Mouse (Mus musculus): Measurements from ENCODE around the gene Spata21. TPM values are rescaled to one million over a fixed set of nuclear protein-coding genes. Genes with fewer than 3 reads are reported as not detected.
A peak's percentile ranks its signal among the peaks of the same experiment; 100 is the strongest.

The Spata21 gene
- polyA plus RNA-seq, 1 experiment from 2014 or later = 0.25 TPM

DNA sequence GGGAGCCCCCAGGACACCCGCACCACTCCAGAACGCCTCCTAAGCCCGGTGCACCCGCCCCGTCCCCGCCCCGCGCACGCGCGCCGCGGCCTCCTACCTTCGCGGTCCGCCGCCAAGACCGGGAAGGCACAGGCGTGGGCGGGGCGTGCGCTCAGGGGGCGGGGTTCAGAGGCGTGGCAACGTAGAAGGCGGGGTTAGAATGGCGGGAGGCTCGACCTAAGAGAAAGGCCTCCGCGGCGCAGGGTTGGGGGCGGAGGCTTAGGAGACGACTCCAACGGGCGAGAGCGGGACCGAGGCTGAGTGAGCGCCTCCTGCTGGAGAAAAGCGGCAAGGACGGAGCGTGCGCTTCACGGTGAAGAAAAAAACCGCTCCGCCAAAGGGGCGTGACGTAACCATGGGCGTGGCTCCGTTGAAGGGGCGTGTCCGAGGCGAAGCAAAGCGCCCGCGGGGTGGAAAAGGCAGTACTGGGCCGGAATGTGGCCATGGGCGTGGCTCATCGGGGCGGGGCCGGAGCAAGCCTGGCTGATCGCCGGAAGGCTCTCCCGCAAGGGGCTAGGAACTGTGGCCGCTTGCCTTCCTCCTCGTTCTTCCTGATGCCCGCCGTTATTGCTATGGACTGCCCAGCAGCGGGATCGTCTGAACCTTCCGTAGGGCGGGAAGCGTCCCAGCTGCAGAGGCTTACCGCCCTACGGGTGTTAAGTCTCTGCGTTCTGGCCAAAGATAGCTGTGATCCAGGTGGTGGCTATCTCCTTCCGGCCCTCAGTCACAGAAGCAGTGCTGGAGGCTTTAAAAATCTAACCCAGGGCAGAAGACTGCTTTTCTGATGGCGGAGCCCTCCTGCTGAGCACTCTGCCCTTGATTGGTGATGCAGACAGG, 27.5 kb upstream of the Spata21 start, which contains the start of gene Crocc:
Crocc (minus strand) TSS at position 125 of the 876 bp plus-strand sequence.
- ATAC-seq (ENCODE audit: low FRiP score, low read depth) = peak; percentile 93
- peaks cover 18% of the 10 kb centered on the region for H3K36me3 ChIP-seq
- peak within 1 kb of the TSS; percentile 90 for H3K27ac ChIP-seq
- no peaks in the 10 kb centered on the region for H3K9me3 ChIP-seq
- peaks cover 18% of the 10 kb centered on the region for H3K4me1 ChIP-seq
- no peaks in the 10 kb centered on the region for H3K27me3 ChIP-seq (replicated peaks)
- peak within 1 kb of the TSS; percentile 79 for H3K9ac ChIP-seq
- WGBS = under 1% methylated on average over 77 of the region's 77 CpGs
- peak within 1 kb of the TSS; percentile 63 for H3K4me3 ChIP-seq
- peak within 1 kb of the TSS; percentile 85 for H3K4me2 ChIP-seq (replicated peaks)

DNA sequence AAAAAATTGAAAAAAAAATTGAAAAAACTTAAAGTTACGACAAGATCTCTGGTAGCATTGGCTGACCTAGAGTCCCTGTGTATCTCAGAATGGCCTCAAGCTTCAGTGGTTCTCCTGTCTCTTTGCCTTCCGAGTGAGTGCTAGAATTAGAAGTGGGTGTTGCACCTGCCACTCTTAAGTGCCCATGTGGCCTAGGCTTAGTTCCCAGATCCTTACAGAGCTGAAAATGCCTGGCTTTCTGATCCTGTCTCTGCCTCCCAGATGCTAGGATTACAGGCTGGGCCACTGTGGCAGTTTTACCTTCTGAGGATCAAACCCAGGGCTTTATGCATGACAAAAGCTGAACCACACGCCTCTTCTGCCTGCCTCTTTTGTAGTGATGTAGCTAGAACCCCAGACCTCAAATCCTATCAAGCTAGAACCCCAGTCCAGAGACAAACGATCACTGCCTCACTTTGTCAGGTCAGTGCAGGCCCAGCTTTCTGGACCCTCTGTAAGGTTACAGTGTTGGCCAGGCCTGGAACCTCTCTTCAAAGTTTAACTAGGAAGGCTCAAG, 24.0 kb upstream of the Spata21 start:
- Histone ChIP-seq H3K9ac (no peak overlapping the region), H3K9me3 (no peaks in the 10 kb centered on the region), H3K4me1 (peaks cover 12% of the 10 kb centered on the region), H3K4me2 (replicated peaks) (no peak overlapping the region), H3K27me3 (replicated peaks) (no peaks in the 10 kb centered on the region), H3K4me3 (no peak overlapping the region), H3K27ac (no peak overlapping the region), H3K36me3 (peaks cover 35% of the 10 kb centered on the region)
- WGBS = 84% methylated on average over 4 of the region's 4 CpGs
- no peak for ATAC-seq (ENCODE audit: low FRiP score, low read depth)

DNA sequence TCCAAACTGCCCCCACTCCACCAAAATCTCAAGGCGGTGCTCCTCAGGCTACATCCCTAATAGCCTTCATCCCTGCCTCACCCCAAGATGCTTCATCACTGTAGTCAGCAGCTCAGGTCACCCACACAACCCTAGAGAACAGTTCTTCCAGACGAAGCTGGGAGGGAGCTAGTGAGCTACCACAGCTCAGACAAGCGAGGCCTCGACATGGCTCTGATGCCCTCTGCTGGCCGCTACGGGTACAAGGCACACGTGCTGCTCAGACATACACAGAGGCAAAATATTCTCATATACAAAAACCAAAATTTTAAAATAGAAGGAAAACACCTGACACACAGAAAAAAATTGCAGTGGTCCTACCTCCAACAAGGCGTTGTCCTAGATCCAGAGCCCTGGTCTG, 23.0 kb upstream of the Spata21 start:
- H3K27ac ChIP-seq = no peak overlapping the region
- H3K4me1 ChIP-seq = 0 out of 2 replicates have a peak, but pooled peaks cover 2% of the 10 kb centered on the region
- H3K27me3 ChIP-seq (replicated peaks) = no peaks in the 10 kb centered on the region
- H3K4me2 ChIP-seq (replicated peaks) = no peak overlapping the region
- no peak overlapping the region for H3K4me3 ChIP-seq
- H3K9ac ChIP-seq = no peak overlapping the region
- 6% methylated on average over 8 of the region's 8 CpGs for WGBS
- no peaks in the 10 kb centered on the region for H3K9me3 ChIP-seq
- ATAC-seq (ENCODE audit: low FRiP score, low read depth) = peak; percentile 11; the same call in 1 of the 2 replicates
- peaks cover 43% of the 10 kb centered on the region for H3K36me3 ChIP-seq

DNA sequence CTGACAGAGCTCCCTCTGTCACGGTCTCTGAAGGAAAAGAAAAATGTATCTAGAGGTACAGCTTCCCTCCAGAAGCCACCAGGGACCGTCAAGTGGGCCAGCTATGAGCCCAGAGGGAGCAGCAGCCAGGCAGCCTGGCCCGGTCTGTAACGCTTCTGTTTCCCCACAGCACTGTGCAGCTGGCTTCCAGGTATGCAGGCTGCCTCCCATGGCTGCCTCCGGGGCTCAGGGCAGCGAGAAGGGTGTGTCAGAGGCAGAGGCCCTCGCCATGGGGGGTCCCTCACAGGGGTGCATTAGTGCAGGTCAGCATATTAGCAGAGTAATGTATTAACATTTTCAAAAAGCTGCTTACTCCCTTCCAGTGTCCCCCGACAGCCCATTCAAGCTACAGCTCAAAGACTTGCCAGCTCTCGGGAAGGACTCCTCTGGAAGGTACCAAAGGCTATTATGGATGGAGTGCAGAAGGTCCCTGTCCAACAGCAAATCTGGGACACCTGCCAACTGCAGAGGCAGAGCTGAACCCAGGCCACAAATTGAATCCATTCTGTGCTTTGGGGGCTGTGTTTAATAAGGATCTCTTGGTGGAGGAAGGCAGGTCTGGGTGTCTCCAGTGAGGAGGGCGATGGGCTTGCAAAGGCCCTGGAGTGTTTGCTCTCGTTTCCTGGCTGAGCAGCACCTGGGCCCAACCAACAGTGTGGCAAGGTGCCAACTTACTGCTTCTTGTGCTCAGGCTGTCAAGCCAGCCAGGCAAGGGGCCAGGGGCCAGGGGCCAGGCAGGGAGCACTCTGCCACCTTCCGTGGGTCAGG, 21.2 kb upstream of the Spata21 start:
- no peak overlapping the region for H3K9ac ChIP-seq
- H3K9me3 ChIP-seq = no peaks in the 10 kb centered on the region
- no peak overlapping the region for H3K27ac ChIP-seq
- no peak for ATAC-seq (ENCODE audit: low FRiP score, low read depth)
- H3K4me2 ChIP-seq (replicated peaks) = no peak overlapping the region
- no peaks in the 10 kb centered on the region for H3K27me3 ChIP-seq (replicated peaks)
- no peak overlapping the region for H3K4me3 ChIP-seq
- 87% methylated on average over 12 of the region's 12 CpGs for WGBS
- H3K4me1 ChIP-seq = no peaks in the 10 kb centered on the region
- H3K36me3 ChIP-seq = peaks cover 60% of the 10 kb centered on the region

DNA sequence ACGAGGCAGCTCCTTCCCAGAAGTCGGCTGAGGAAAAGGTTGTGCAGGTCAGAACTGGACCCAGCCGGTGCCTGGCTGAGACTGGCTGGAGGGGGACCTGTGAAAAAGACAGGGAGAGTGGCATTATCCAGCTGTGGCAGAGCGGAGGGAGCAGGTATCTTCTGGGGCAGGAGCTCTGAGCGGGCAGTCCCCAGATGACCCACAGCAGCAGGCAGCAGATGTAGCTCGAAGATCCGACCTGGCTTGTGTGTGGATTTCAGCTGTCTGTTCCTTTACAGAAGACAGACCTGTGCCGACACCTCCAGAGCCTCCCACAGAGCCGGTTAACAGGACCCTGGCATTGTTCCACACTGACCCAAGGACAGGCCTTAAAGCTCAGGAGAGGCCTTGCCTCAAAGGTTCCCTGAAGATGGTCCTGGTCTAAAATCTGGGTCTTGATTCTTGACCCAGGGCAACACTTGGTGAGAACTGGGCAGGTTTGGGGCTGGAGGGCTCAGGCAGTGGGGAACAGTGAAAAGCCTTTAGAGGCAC, 20.6 kb upstream of the Spata21 start:
- Histone ChIP-seq H3K9ac (no peak overlapping the region), H3K4me3 (no peak overlapping the region), H3K27ac (no peak overlapping the region), H3K4me1 (no peaks in the 10 kb centered on the region), H3K9me3 (no peaks in the 10 kb centered on the region), H3K4me2 (replicated peaks) (no peak overlapping the region), H3K36me3 (peaks cover 67% of the 10 kb centered on the region), H3K27me3 (replicated peaks) (no peaks in the 10 kb centered on the region)
- WGBS = 90% methylated on average over 9 of the region's 9 CpGs
- no peak for ATAC-seq (ENCODE audit: low FRiP score, low read depth)

DNA sequence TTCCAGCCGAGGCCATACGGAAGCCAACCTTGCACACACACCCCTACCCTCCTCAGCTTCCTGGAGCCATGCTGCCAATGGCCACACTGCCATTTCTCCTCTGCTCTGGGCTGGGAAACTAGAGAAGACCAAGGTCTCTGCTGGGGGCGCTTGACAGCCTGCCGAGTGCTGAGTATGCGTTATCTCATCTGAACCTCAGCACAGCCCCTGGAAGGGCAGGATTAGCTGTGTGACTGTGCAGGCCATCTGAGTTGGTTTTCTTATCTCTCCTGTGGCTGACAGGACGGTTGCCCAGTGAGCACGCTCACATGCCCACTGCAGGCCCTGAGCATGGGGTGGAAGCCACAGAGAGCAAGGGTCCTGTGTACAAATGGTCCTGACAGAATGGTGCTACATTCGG, 19.5 kb upstream of the Spata21 start:
- H3K27me3 ChIP-seq (replicated peaks) = no peaks in the 10 kb centered on the region
- no peak overlapping the region for H3K4me3 ChIP-seq
- H3K9me3 ChIP-seq = no peaks in the 10 kb centered on the region
- H3K4me1 ChIP-seq = no peaks in the 10 kb centered on the region
- WGBS = 92% methylated on average over 8 of the region's 8 CpGs
- no peak overlapping the region for H3K9ac ChIP-seq
- H3K36me3 ChIP-seq = peaks cover 78% of the 10 kb centered on the region
- ATAC-seq (ENCODE audit: low FRiP score, low read depth) = no peak
- H3K27ac ChIP-seq = no peak overlapping the region
- no peak overlapping the region for H3K4me2 ChIP-seq (replicated peaks)

DNA sequence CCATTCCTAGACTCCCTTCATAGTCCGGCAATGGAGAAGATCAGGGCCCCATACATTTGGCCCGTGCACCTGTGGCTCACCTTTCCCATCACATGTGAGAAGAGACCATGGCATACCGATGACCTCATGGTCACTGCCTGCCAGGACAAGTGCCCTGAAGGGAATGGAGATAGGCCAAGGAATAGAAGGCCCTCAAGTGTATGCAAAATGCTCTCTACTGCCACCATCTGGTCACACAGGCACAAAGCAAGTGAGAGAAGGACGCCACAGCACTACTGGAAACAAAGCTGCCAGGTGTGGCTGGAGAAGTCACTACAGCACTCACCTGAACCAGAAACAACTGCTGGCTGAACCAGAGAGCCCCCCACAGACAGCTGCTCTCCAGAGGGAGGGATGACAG, 18.4 kb upstream of the Spata21 start:
- WGBS = 59% methylated on average over 4 of the region's 4 CpGs
- Histone ChIP-seq H3K27me3 (replicated peaks) (no peaks in the 10 kb centered on the region), H3K9me3 (no peaks in the 10 kb centered on the region), H3K36me3 (peaks cover 84% of the 10 kb centered on the region), H3K4me3 (no peak overlapping the region), H3K4me1 (no peaks in the 10 kb centered on the region), H3K9ac (no peak overlapping the region), H3K27ac (no peak overlapping the region), H3K4me2 (replicated peaks) (no peak overlapping the region)
- no peak for ATAC-seq (ENCODE audit: low FRiP score, low read depth)

DNA sequence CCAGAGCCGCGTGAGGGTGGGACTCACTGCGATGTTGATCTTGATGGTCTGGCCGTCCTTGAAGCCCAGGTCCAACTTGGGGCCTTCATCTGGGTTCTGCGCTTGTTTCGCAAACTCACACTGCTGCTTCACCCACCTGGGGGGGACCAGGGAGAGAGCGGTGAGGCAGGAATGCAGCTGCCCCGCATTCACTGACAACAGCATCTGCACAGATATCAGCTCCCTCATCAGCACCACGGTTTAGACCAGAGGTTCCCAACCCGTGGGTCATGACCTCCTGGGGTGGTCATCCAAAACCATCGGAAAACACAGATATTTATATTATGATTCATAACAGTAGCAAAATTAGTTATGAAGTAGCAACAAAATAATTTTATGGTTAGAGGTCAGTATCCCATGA, 15.6 kb upstream of the Spata21 start:
- Histone ChIP-seq H3K4me1 (peaks cover 13% of the 10 kb centered on the region), H3K4me3 (no peak overlapping the region), H3K4me2 (replicated peaks) (no peak overlapping the region), H3K27ac (no peak overlapping the region), H3K27me3 (replicated peaks) (no peaks in the 10 kb centered on the region), H3K9me3 (no peaks in the 10 kb centered on the region), H3K9ac (no peak overlapping the region), H3K36me3 (peaks cover 68% of the 10 kb centered on the region)
- no peak for ATAC-seq (ENCODE audit: low FRiP score, low read depth)
- 98% methylated on average over 11 of the region's 11 CpGs for WGBS

DNA sequence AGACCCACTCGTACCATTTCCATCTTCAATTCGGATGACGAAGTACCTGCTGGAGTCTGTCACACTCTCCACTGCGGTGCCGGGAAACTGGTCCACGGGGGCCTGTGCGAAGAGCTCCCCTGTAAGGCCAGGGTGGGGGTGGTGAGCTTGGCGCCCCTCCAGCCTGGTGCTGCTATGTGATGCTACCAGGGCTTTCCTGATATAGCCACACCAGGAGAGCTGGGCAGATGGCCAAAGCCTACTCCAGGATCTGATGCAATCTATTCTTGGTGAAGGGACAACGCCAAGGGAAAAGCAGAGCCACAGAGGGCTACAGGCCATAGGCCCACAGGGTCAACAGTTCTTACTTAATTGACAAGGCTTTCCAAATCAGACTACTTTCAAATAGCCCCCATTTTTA, 14.5 kb upstream of the Spata21 start:
- Histone ChIP-seq H3K36me3 (peaks cover 57% of the 10 kb centered on the region), H3K4me2 (replicated peaks) (no peak overlapping the region), H3K9ac (no peak overlapping the region), H3K27ac (no peak overlapping the region), H3K4me3 (no peak overlapping the region), H3K27me3 (replicated peaks) (no peaks in the 10 kb centered on the region), H3K4me1 (peaks cover 15% of the 10 kb centered on the region), H3K9me3 (no peaks in the 10 kb centered on the region)
- ATAC-seq (ENCODE audit: low FRiP score, low read depth) = no peak
- WGBS = 94% methylated on average over 9 of the region's 9 CpGs

DNA sequence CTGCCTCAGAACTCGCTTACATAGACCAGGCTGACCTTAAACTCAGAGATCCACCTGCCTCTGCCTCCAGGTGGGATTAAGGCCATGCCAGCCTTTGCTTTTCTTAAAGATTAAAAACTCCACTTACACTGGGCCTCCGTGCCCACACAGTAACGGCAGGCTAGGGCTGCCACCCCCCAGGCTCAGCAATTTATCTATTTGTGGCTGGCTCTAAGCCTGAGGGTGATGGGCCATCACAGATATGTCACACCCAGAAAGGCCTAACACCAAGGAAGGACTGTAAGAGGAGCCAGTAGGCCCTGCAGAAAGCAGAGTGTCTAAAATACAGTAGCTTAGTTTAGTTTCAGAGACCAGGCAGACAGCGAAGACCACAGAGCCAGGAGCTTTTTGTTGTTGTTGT, 14.0 kb upstream of the Spata21 start:
- Histone ChIP-seq H3K4me1 (peaks cover 15% of the 10 kb centered on the region), H3K36me3 (peaks cover 52% of the 10 kb centered on the region), H3K4me2 (replicated peaks) (no peak overlapping the region), H3K9me3 (no peaks in the 10 kb centered on the region), H3K27me3 (replicated peaks) (no peaks in the 10 kb centered on the region), H3K9ac (no peak overlapping the region), H3K27ac (no peak overlapping the region), H3K4me3 (no peak overlapping the region)
- 96% methylated on average over 4 of the region's 4 CpGs for WGBS
- no peak for ATAC-seq (ENCODE audit: low FRiP score, low read depth)

DNA sequence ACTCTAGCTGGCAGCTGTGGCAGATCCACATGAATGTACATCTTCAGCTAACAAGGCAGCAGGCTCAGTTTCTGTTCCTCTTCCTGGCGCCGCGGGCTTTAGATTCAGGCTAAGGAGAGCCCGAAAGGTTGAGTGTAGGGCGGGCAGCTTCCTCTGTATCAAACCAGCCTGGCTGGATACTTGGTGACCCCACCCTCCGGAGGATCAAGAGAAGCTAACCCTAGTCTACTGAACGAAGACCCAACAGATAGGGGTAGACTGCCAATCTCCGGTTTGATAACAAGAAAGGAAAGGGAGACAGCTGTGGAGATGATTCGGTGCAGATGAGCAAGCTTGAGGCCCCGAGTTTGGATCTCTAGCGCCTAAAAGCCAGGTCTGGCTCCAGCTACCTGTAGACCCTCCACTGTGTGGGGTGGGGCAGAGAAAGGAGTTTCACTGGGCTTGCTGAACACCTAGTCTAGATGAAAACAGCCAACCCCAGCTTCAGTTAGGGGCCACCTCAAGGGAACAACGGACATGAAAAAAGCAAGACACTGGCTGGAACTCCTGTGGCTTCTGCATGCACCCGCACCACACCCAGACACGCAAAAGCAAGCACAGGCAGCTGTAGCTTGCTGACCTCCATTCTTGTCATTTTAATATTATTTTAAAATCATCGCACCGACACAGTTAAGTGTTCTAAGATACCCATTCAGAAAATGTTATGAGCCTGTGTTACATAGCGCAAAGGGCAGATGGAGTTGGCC, 11.2 kb upstream of the Spata21 start:
- peaks cover 26% of the 10 kb centered on the region for H3K36me3 ChIP-seq
- no peak for ATAC-seq (ENCODE audit: low FRiP score, low read depth)
- H3K9me3 ChIP-seq = no peaks in the 10 kb centered on the region
- H3K9ac ChIP-seq = peak overlapping the region; percentile 93
- no peaks in the 10 kb centered on the region for H3K27me3 ChIP-seq (replicated peaks)
- WGBS = 83% methylated on average over 17 of the region's 17 CpGs
- H3K4me3 ChIP-seq = peak overlapping the region; percentile 94
- peak overlapping the region; percentile 97 for H3K4me2 ChIP-seq (replicated peaks)
- H3K4me1 ChIP-seq = peaks cover 15% of the 10 kb centered on the region
- no peak overlapping the region for H3K27ac ChIP-seq

Measured in neural tube, embryonic 12.5 days (tissue).